Mouse (Mus musculus) limb, embryonic 15.5 days (tissue): Measurements from ENCODE around the gene Asxl1. TPM values are rescaled to one million over a fixed set of nuclear protein-coding genes. Genes with fewer than 3 reads are reported as not detected.

Experiments used
- ATAC-seq: fragments of 200-750 bp; cut with Nextera tagmentation; 2 replicates; pipeline ENCODE4 v1.8.0; 2017; ENCODE audit warnings: low read depth, moderate TSS enrichment; ENCODE audit not compliant: insufficient number of reproducible peaks, low FRiP score, low TSS enrichment
- H3K27ac ChIP-seq: fragments of 300-500 bp; sonication (generic); 2 replicates; pipeline ENCODE4 v1.5.1; 2015; ENCODE audit warnings: moderate library complexity, mild to moderate bottlenecking, inconsistent platforms
- H3K27me3 ChIP-seq: fragments of 300-500 bp; sonication (generic); 2 replicates; pipeline ENCODE4 v1.6.1; 2015; ENCODE audit warnings: inconsistent platforms
- H3K36me3 ChIP-seq: fragments of 300-500 bp; sonication (generic); 2 replicates; pipeline ENCODE4 v1.6.1; 2015; ENCODE audit warnings: inconsistent platforms
- H3K4me1 ChIP-seq: fragments of 300-500 bp; sonication (generic); 2 replicates; pipeline ENCODE4 v1.6.1; 2015; ENCODE audit warnings: inconsistent platforms
- H3K4me2 ChIP-seq: fragments of 300-500 bp; sonication (generic); 2 replicates; pipeline ENCODE4 v1.6.1; 2015; ENCODE audit warnings: mild to moderate bottlenecking, inconsistent platforms
- H3K4me3 ChIP-seq: fragments of 300-500 bp; sonication (generic); 2 replicates; pipeline ENCODE4 v1.5.1; 2015; ENCODE audit warnings: mild to moderate bottlenecking, inconsistent platforms
- H3K9ac ChIP-seq: fragments of 300-500 bp; sonication (generic); 2 replicates; pipeline ENCODE4 v1.6.1; 2015; ENCODE audit warnings: inconsistent platforms
- H3K9me3 ChIP-seq: fragments of 300-500 bp; sonication (generic); 2 replicates; pipeline ENCODE4 v1.6.1; 2016; ENCODE audit warnings: inconsistent platforms
- WGBS: fragments of 180-500 bp; shearing (Covaris S2); methylation state at CpG from one replicate; pipeline ENCODE4 v1.1.7; 2015; 5-methylcytosine and 5-hydroxymethylcytosine counted together
- polyA plus RNA-seq: library from polyadenylated mRNA; unstranded; fragments of >200 nt; fragmentation: Nextera tagmentation; extraction: Ambion mirVana; gene quantifications from 2 replicates; pipeline ENCODE4 v1.2.1, GENCODE M21; 2015

Gene Asxl1
- polyA plus RNA-seq, 1 experiment from 2014 or later = 10.5 TPM

DNA sequence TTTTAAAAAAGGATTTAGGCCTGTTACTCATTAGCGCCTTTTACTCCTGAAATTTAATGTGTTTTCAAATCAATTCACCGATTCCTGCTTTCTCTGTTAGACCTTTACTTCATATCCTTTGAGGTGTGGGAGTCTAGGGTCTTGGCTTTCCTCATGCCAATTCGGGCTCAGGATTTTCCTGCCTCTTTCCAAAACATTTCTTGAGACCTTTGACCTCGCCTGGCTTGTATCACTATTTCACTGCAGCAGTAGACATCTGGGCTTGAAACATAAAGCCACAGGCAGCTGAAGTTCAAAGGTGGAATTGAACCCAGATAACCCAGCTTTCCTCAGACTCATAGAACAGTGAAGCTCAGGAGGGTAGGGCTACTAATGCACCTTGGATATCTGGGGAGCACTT, 100.8 kb downstream of the Asxl1 start:
- Histone ChIP-seq H3K9me3 (no peaks in the 10 kb centered on the region), H3K4me1 (peaks cover 37% of the 10 kb centered on the region), H3K4me2 (no peak overlapping the region), H3K9ac (no peak overlapping the region), H3K36me3 (no peaks in the 10 kb centered on the region), H3K27ac (no peak overlapping the region), H3K4me3 (no peak overlapping the region), H3K27me3 (no peaks in the 10 kb centered on the region)
- no peak for ATAC-seq
- WGBS = 15% methylated on average over 4 of the region's 4 CpGs

DNA sequence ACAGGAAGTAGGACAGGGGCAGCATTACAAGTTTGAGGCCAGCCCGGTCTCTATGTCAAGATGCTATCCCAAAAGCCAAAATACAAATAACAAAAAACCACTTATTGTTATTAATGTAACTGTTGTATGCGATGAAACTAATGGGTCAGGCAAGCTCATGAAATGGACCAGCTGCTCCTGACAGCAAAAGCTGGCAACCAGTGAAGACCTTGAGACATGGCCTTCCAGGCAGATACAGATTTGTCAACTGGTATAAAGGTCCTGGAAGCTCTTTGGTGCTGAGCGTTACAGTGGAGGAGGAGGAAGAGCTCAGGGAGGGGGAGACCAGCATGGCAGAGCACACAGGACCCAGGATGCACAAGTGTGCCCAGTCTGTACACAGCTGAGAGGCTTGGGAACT, 102.1 kb downstream of the Asxl1 start:
- no peak overlapping the region for H3K27ac ChIP-seq
- H3K9me3 ChIP-seq = no peaks in the 10 kb centered on the region
- no peak overlapping the region for H3K4me3 ChIP-seq
- no peak for ATAC-seq
- H3K4me2 ChIP-seq = no peak overlapping the region
- H3K27me3 ChIP-seq = no peaks in the 10 kb centered on the region
- peaks cover 25% of the 10 kb centered on the region for H3K4me1 ChIP-seq
- 82% methylated on average over 3 of the region's 3 CpGs for WGBS
- H3K9ac ChIP-seq = no peak overlapping the region
- H3K36me3 ChIP-seq = no peaks in the 10 kb centered on the region

DNA sequence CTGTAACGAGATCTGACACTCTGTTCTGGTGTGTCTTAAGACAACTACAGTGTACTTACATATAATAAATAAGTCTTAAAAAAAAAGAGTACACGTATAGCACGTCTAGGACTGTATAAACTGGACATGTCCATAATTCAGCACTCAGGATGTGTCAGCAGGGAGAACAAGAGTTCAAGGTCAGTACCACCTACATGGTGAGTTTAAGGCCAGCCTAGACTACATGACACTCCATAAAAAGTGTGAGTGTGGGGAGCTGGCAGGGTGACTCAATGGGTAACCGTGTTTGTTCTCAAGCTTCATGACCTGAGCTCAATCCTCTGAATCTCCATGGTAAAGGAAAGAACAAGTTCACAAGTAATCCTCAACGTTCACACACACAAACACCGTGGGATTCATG, 102.9 kb downstream of the Asxl1 start:
- no peak overlapping the region for H3K27ac ChIP-seq
- no peak overlapping the region for H3K9ac ChIP-seq
- no peak overlapping the region for H3K4me3 ChIP-seq
- H3K4me1 ChIP-seq = peaks cover 17% of the 10 kb centered on the region
- H3K36me3 ChIP-seq = no peaks in the 10 kb centered on the region
- H3K27me3 ChIP-seq = no peaks in the 10 kb centered on the region
- WGBS = 81% methylated on average over 6 of the region's 6 CpGs
- H3K9me3 ChIP-seq = no peaks in the 10 kb centered on the region
- no peak for ATAC-seq
- no peak overlapping the region for H3K4me2 ChIP-seq

Other genes with a start within 250 kb of the Asxl1 start
- 10.6 and 14.5 TPM in 2 replicates for gene Hck, start 237.4 kb upstream of the Asxl1 start, polyA plus RNA-seq
- 92.6 and 101 TPM in 2 replicates for gene Tm9sf4, start 184.5 kb upstream of the Asxl1 start, polyA plus RNA-seq
- 14.5 and 14.7 TPM in 2 replicates for gene Tspyl3, start 120.4 kb upstream of the Asxl1 start, polyA plus RNA-seq
- gene Plagl2, start 104.4 kb upstream of the Asxl1 start, polyA plus RNA-seq = 14.8 and 14.9 TPM in 2 replicates
- 6.7 and 8.5 TPM in 2 replicates for gene Pofut1, start 104.3 kb upstream of the Asxl1 start, polyA plus RNA-seq
- gene Kif3b, start 54.4 kb upstream of the Asxl1 start, polyA plus RNA-seq = 4.8 and 6.7 TPM in 2 replicates
- not detected in 2 replicates for gene 4930404H24Rik, start 147.0 kb downstream of the Asxl1 start, polyA plus RNA-seq
- gene Nol4l, start 184.1 kb downstream of the Asxl1 start, polyA plus RNA-seq = 7.6 and 8.5 TPM in 2 replicates